ENCODE assay signal across 27 mouse cellular contexts in the genomic region with DNA sequence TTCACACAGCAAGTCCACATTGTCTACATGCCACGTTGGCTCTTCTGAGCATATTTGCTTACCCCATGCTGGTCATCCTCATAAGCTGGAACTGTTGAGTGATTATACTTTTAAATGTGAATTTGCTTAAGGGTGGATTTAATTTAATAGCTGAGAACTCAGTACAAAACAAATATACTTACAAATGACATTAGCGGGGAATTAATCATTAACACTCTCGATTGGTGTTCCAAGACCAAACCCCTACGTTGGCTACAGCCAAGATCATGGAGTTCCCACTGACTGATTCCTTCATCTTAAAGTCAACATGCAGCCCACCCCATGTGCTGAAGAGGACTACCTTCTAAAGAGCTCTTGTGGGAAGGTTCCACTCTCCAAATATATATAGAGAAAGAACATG.
DNase-seq lines count a peak whose midpoint lies in the region; ATAC-seq and TF ChIP-seq lines count a peak whose summit lies in the region.
"Had no signal": no experiment of that assay in that cellular context is flagged by ENCODE, and none has a peak within 500 bp of the region (broad histone marks: within the 10 kb centered on the region; RNA-seq: fewer than 3 reads in every experiment).

No protein-coding gene starts in this region.

- no peak overlapping the region for H3K4me2 ChIP-seq in kidney, embryonic 16.5 days (replicated peaks; ENCODE audit: low read depth, low read length)
- H3K4me2 ChIP-seq: embryonic facial prominence, embryonic 13.5 days; forebrain, embryonic 12.5 days; forebrain, embryonic 15.5 days; heart, embryonic 13.5 days; hindbrain, embryonic 14.5 days had no signal

- no peak overlapping the region for H3K9ac ChIP-seq in kidney, embryonic 16.5 days (replicated peaks; ENCODE audit: low read length)
- H3K9ac ChIP-seq: embryonic facial prominence, embryonic 13.5 days; forebrain, embryonic 12.5 days; forebrain, embryonic 15.5 days; heart, embryonic 13.5 days; hindbrain, embryonic 14.5 days had no signal

- no peak for TF ChIP-seq CTCF in kidney, adult 2 months (conservative IDR thresholded peaks at IDR 0.05; ENCODE audit: insufficient read depth, insufficient read length, low read depth, low read length)

- no peaks in the 10 kb centered on the region for H3K36me3 ChIP-seq in kidney, adult 2 months (ENCODE audit: control insufficient read depth, insufficient read depth, low read length)
- no peaks in the 10 kb centered on the region for H3K36me3 ChIP-seq in kidney, embryonic 16.5 days (ENCODE audit: insufficient read depth, low read length)
- H3K36me3 ChIP-seq: embryonic facial prominence, embryonic 10.5 days; embryonic facial prominence, embryonic 13.5 days; forebrain, embryonic 12.5 days; forebrain, embryonic 15.5 days; heart, embryonic 10.5 days; heart, embryonic 13.5 days had no signal

- no peaks in the 10 kb centered on the region for H3K9me3 ChIP-seq in kidney, embryonic 16.5 days (ENCODE audit: low read length)
- H3K9me3 ChIP-seq: embryonic facial prominence, embryonic 10.5 days; embryonic facial prominence, embryonic 13.5 days; forebrain, embryonic 12.5 days; forebrain, embryonic 15.5 days; heart, embryonic 10.5 days; heart, embryonic 13.5 days had no signal

- ATAC-seq in kidney, embryonic 16.5 days (ENCODE audit: low FRiP score, low TSS enrichment) = no peak
- ATAC-seq: CD4-positive, CD25-positive, alpha-beta regulatory T cell, adult 4 months; forebrain, embryonic 15.5 days had no signal

- no peak for TF ChIP-seq POLR2A in kidney, adult 2 months (IDR thresholded peaks at IDR 0.05; ENCODE audit: low read depth, low read length)

- H3K27me3 ChIP-seq in kidney, adult 2 months (replicated peaks; ENCODE audit: control insufficient read depth, insufficient read depth, low read length) = no peaks in the 10 kb centered on the region
- no peaks in the 10 kb centered on the region for H3K27me3 ChIP-seq in kidney, embryonic 16.5 days (ENCODE audit: insufficient read depth, low read length)
- H3K27me3 ChIP-seq: forebrain, embryonic 12.5 days; forebrain, embryonic 15.5 days; heart, embryonic 13.5 days had no signal

- peak overlapping the region; percentile 71 for H3K27ac ChIP-seq in kidney, adult 2 months (ENCODE audit: insufficient read depth, low read depth, low read length)
- no peak overlapping the region for H3K27ac ChIP-seq in kidney, embryonic 16.5 days (ENCODE audit: low read length)
- H3K27ac ChIP-seq: embryonic facial prominence, embryonic 10.5 days; embryonic facial prominence, embryonic 13.5 days; forebrain, embryonic 12.5 days; forebrain, embryonic 15.5 days; heart, adult 2 months; heart, embryonic 10.5 days; heart, embryonic 13.5 days; hindbrain, embryonic 14.5 days had no signal

- peaks cover 5% of the 10 kb centered on the region; the same call in 1 of the 2 replicates for H3K4me1 ChIP-seq in kidney, adult 2 months (ENCODE audit: control insufficient read depth, insufficient read depth, low read length)
- peaks cover 5% of the 10 kb centered on the region; the same call in 1 of the 2 replicates for H3K4me1 ChIP-seq in kidney, embryonic 16.5 days (ENCODE audit: insufficient read depth, low read length)
- H3K4me1 ChIP-seq: forebrain, embryonic 12.5 days; heart, embryonic 10.5 days; heart, embryonic 13.5 days had no signal

- peak; percentile 74 for DNase-seq in kidney, adult 2 months
- DNase-seq in kidney, postnatal 14 days = peak; percentile 37
- no peak for DNase-seq in kidney, postnatal 10 days
- DNase-seq in kidney, postnatal 36 days = peak; percentile 16 to 55
- DNase-seq in yolk sac, embryonic 10.5 days (ENCODE audit: low spot score) = peak; percentile 7
- DNase-seq: adrenal gland, adult 2 months; adrenal gland, postnatal 14 days; cerebellum, adult 11-12 months; cerebellum, adult 8-10 months; cerebellum, postnatal 10 days; cerebellum, postnatal 36 days; embryo, embryonic 11 days; gastrocnemius, postnatal 10 days; gastrocnemius, postnatal 36 days; heart, adult 2 months; heart, postnatal 14 days; heart, postnatal 4 days had no signal

- WGBS in kidney, adult 2 months = 43% methylated on average over 4 of the region's 4 CpGs
- WGBS in kidney, embryonic 16.5 days = 80% methylated on average over 4 of the region's 4 CpGs

- H3K4me3 ChIP-seq in kidney, adult 2 months (ENCODE audit: insufficient read depth, low read depth, low read length) = no peak overlapping the region
- H3K4me3 ChIP-seq in kidney, embryonic 16.5 days (ENCODE audit: low read length) = no peak overlapping the region
- H3K4me3 ChIP-seq: embryonic facial prominence, embryonic 10.5 days; embryonic facial prominence, embryonic 13.5 days; erythroblast, embryonic 14.5 days; forebrain, embryonic 12.5 days; forebrain, embryonic 15.5 days; heart, adult 2 months; heart, embryonic 10.5 days; heart, embryonic 13.5 days had no signal
